18 mouse cellular contexts compared by ENCODE assay signal in genomic region chr6:109127203-109127602, GRCm38 (mm10).
"Had no signal": no experiment of that assay in that cellular context is flagged by ENCODE, and none has a peak within 500 bp of the region (broad histone marks: within the 10 kb centered on the region; RNA-seq: fewer than 3 reads in every experiment).

No protein-coding gene starts in this region.

- H3K36me3 ChIP-seq: liver, embryonic 12.5 days; midbrain, embryonic 10.5 days; midbrain, embryonic 12.5 days; neural tube, embryonic 13.5 days; neural tube, embryonic 15.5 days had no signal

- H3K9me3 ChIP-seq: liver, embryonic 12.5 days; midbrain, embryonic 10.5 days; midbrain, embryonic 12.5 days; neural tube, embryonic 13.5 days had no signal

- DNase-seq: lung, adult 18-20 months; lung, embryonic 14.5 days; lung, postnatal 10 days; lung, postnatal 4 days; right cerebral cortex, adult 18-20 months; right cerebral cortex, postnatal 25 days; right cerebral cortex, postnatal 4 days; spleen, adult 18-20 months; thymus, adult 2 months; thymus, postnatal 25 days; thymus, postnatal 4 days had no signal

- H3K4me2 ChIP-seq: liver, embryonic 12.5 days; lung, embryonic 14.5 days; midbrain, embryonic 12.5 days; neural tube, embryonic 13.5 days; neural tube, embryonic 15.5 days had no signal

- H3K4me3 ChIP-seq: liver, embryonic 12.5 days; midbrain, embryonic 10.5 days; midbrain, embryonic 12.5 days; myocyte; neural tube, embryonic 13.5 days; neural tube, embryonic 15.5 days had no signal

- H3K4me1 ChIP-seq: liver, embryonic 12.5 days; midbrain, embryonic 10.5 days; midbrain, embryonic 12.5 days; neural tube, embryonic 13.5 days; neural tube, embryonic 15.5 days had no signal

- H3K27me3 ChIP-seq: liver, embryonic 12.5 days; midbrain, embryonic 12.5 days; neural tube, embryonic 13.5 days; neural tube, embryonic 15.5 days had no signal

- H3K9ac ChIP-seq: liver, embryonic 12.5 days; liver, embryonic 14.5 days; lung, embryonic 14.5 days; midbrain, embryonic 12.5 days; neural tube, embryonic 13.5 days; neural tube, embryonic 15.5 days had no signal

- ATAC-seq: liver, embryonic 12.5 days had no signal

- H3K27ac ChIP-seq: liver, embryonic 12.5 days; liver, embryonic 14.5 days; midbrain, embryonic 10.5 days; midbrain, embryonic 12.5 days; neural tube, embryonic 13.5 days; neural tube, embryonic 15.5 days had no signal
